Mouse (Mus musculus) Patski (cell line): Measurements from ENCODE around the gene Itpr1. TPM values are rescaled to one million over a fixed set of nuclear protein-coding genes. Genes with fewer than 3 reads are reported as not detected.
A peak's percentile ranks its signal among the peaks of the same experiment; 100 is the strongest.

Experiments used
- ATAC-seq: fragments of 100-300 bp; one replicate; pipeline ENCODE4 v1.8.0; 2021
- CTCF ChIA-PET: fragments of 350-600 bp; sonication (Branson Sonifier 250); formaldehyde crosslinking; loops from one replicate; lab custom pipeline; 2022; ENCODE audit warnings: inconsistent platforms; lab: Charles Lee
- POLR2A ChIA-PET: fragments of 350-600 bp; sonication (Branson Sonifier 250); formaldehyde crosslinking; loops from one replicate; lab custom pipeline; 2022; ENCODE audit warnings: antibody characterized with exemption, inconsistent platforms; lab: Charles Lee
- DNase-seq: peaks from one replicate; pipeline ENCODE4 v3.0.0-alpha.2; 2011; ENCODE audit warnings: low read depth, low spot score
- H3K27me3 ChIP-seq: fragments of 371-371 bp; one replicate; pipeline ENCODE4 v1.5.1; 2021
- CTCF ChIP-seq: fragments of 100-300 bp; IDR thresholded peaks from one replicate; pipeline ENCODE4 v1.5.1; 2021
- in situ Hi-C: fragments of 300-500 bp; cut with MboI; formaldehyde crosslinking; loops from 3 replicates; pipeline ENCODE4 v1.11.1; 2018; ENCODE audit warnings: low pct_unique_long_range_greater_than_20kb, mixed read lengths
- polyA plus RNA-seq: library from polyadenylated mRNA; unstranded; gene quantifications from one replicate; pipeline ENCODE4 v1.2.3, GENCODE M21; 2021

The Itpr1 gene
- polyA plus RNA-seq, 1 experiment from 2014 or later, result 67.1 TPM

GRCm38 (mm10) chr6:108249918-108250225 is 37.0 kb downstream of the Itpr1 start:
- ChIA-PET CTCF (interaction anchor here (0.9 to 1.7 kb wide), 5 partner anchors 9 to 33 kb away, joined by 3 to 7 read pairs (median 3); no protein-coding TSS in a partner anchor), POLR2A (no interaction called here)
- ATAC-seq, result no peak
- in situ Hi-C loops, result no loop called here
- no peak for DNase-seq
- no peaks in the 10 kb centered on the region for H3K27me3 ChIP-seq
- TF ChIP-seq CTCF, result no peak

GRCm38 (mm10) chr6:108250416-108250815 is 37.5 kb downstream of the Itpr1 start:
- ATAC-seq (no peak), DNase-seq (no peak)
- no peak for TF ChIP-seq CTCF
- ChIA-PET POLR2A (interaction anchor here (0.9 kb wide), 1 partner anchor 37 kb away, joined by 5 read pairs; no protein-coding TSS in a partner anchor), CTCF (interaction anchor here (0.9 to 1.7 kb wide), 3 partner anchors 10 to 25 kb away, joined by 3 to 7 read pairs (median 3); no protein-coding TSS in a partner anchor)
- in situ Hi-C loops, result no loop called here
- H3K27me3 ChIP-seq, result no peaks in the 10 kb centered on the region

- CTCF ChIA-PET, result no interaction called here
- POLR2A ChIA-PET, result no interaction called here
- no peak for TF ChIP-seq CTCF
- DNase-seq, result no peak
- H3K27me3 ChIP-seq, result no peaks in the 10 kb centered on the region
- in situ Hi-C loops, result no loop called here
- no peak for ATAC-seq
Measured at GRCm38 (mm10) chr6:108252565-108253360, 39.9 kb downstream of the Itpr1 start.

GRCm38 (mm10) chr6:108254132-108255064 is 41.5 kb downstream of the Itpr1 start:
- ATAC-seq, result no peak
- no peak for DNase-seq
- ChIA-PET POLR2A (no interaction called here), CTCF (interaction anchor here (1.1 to 1.9 kb wide), 2 partner anchors 49 to 83 kb away, joined by 3 to 4 read pairs; no protein-coding TSS in a partner anchor)
- in situ Hi-C loops, result no loop called here
- no peak for TF ChIP-seq CTCF
- H3K27me3 ChIP-seq, result no peaks in the 10 kb centered on the region

- ATAC-seq (peak; percentile 88), DNase-seq (no peak)
- H3K27me3 ChIP-seq, result no peaks in the 10 kb centered on the region
- POLR2A ChIA-PET, result no interaction called here
- TF ChIP-seq CTCF, result no peak
- CTCF ChIA-PET, result interaction anchor here (0.6 to 1.9 kb wide), 2 partner anchors 17 to 48 kb away, joined by 3 to 4 read pairs; no protein-coding TSS in a partner anchor
- in situ Hi-C loops, result no loop called here
Measured at GRCm38 (mm10) chr6:108255880-108256279, 43.0 kb downstream of the Itpr1 start.

- in situ Hi-C loops, result no loop called here
- no peak for TF ChIP-seq CTCF
- ATAC-seq, result no peak
- DNase-seq, result no peak
- CTCF ChIA-PET, result no interaction called here
- POLR2A ChIA-PET, result no interaction called here
- no peaks in the 10 kb centered on the region for H3K27me3 ChIP-seq
Measured at GRCm38 (mm10) chr6:108257225-108257624, 44.3 kb downstream of the Itpr1 start.

- ChIA-PET CTCF (no interaction called here), POLR2A (no interaction called here)
- no peak for TF ChIP-seq CTCF
- in situ Hi-C loops, result no loop called here
- ATAC-seq (no peak), DNase-seq (no peak)
- H3K27me3 ChIP-seq, result no peaks in the 10 kb centered on the region
Measured at GRCm38 (mm10) chr6:108258631-108259030, 45.7 kb downstream of the Itpr1 start.

- ChIA-PET POLR2A (no interaction called here), CTCF (no interaction called here)
- H3K27me3 ChIP-seq, result no peaks in the 10 kb centered on the region
- in situ Hi-C loops, result no loop called here
- no peak for DNase-seq
- no peak for TF ChIP-seq CTCF
- no peak for ATAC-seq
Measured at GRCm38 (mm10) chr6:108259671-108260070, 46.8 kb downstream of the Itpr1 start.

GRCm38 (mm10) chr6:108261506-108261905 is 48.6 kb downstream of the Itpr1 start:
- in situ Hi-C loops, result no loop called here
- no peaks in the 10 kb centered on the region for H3K27me3 ChIP-seq
- no peak for ATAC-seq
- no peak for TF ChIP-seq CTCF
- DNase-seq, result no peak
- POLR2A ChIA-PET, result no interaction called here
- CTCF ChIA-PET, result interaction anchor here (1.6 kb wide), 1 partner anchor 14 kb away, joined by 4 read pairs; no protein-coding TSS in a partner anchor

GRCm38 (mm10) chr6:108264164-108264563 is 51.3 kb downstream of the Itpr1 start:
- no peak for DNase-seq
- ATAC-seq, result no peak
- ChIA-PET CTCF (interaction anchor here (1.7 kb wide), 1 partner anchor 10 kb away, joined by 6 read pairs; no protein-coding TSS in a partner anchor), POLR2A (interaction anchor here (0.7 kb wide), 1 partner anchor 35 kb away, joined by 3 read pairs; no protein-coding TSS in a partner anchor)
- no peaks in the 10 kb centered on the region for H3K27me3 ChIP-seq
- in situ Hi-C loops, result no loop called here
- no peak for TF ChIP-seq CTCF
